18 mouse cellular contexts compared by ENCODE assay signal in genomic region chr10:17196205-17196604, GRCm38 (mm10).
DNase-seq lines count a peak whose midpoint lies in the region; ATAC-seq and TF ChIP-seq lines count a peak whose summit lies in the region.
"Had no signal": no experiment of that assay in that cellular context is flagged by ENCODE, and none has a peak within 500 bp of the region (broad histone marks: within the 10 kb centered on the region; RNA-seq: fewer than 3 reads in every experiment).

No protein-coding gene starts in this region.

- no peak overlapping the region for H3K4me2 ChIP-seq in forebrain, embryonic 13.5 days
- no peak overlapping the region for H3K4me2 ChIP-seq in midbrain, embryonic 14.5 days (ENCODE audit: low read length)
- H3K4me2 ChIP-seq: forebrain, embryonic 15.5 days; liver, embryonic 13.5 days; lung, embryonic 14.5 days had no signal

- ATAC-seq in forebrain, embryonic 13.5 days = 0 out of 2 replicates have a peak, but pooled peaks have one; percentile 13
- ATAC-seq in midbrain, embryonic 14.5 days (ENCODE audit: low FRiP score, low TSS enrichment) = no peak
- peak; percentile 70 for ATAC-seq in G1E (ENCODE audit: extremely low read depth, insufficient number of reproducible peaks, low FRiP score, poor library complexity, severe bottlenecking)
- ATAC-seq: forebrain, embryonic 15.5 days; inflammation-experienced regulatory T-cells, adult 6 months had no signal

- peaks cover 15% of the 10 kb centered on the region; the same call in 1 of the 2 replicates for H3K4me1 ChIP-seq in forebrain, embryonic 13.5 days
- H3K4me1 ChIP-seq in forebrain, embryonic 10.5 days = peaks cover 15% of the 10 kb centered on the region
- H3K4me1 ChIP-seq in midbrain, embryonic 10.5 days = peaks cover 12% of the 10 kb centered on the region
- no peaks in the 10 kb centered on the region for H3K4me1 ChIP-seq in midbrain, embryonic 14.5 days (ENCODE audit: control insufficient read depth, insufficient read depth, low read length)
- H3K4me1 ChIP-seq in G1E (ENCODE audit: insufficient read depth, low read depth, low read length) = peaks cover 10% of the 10 kb centered on the region
- H3K4me1 ChIP-seq: forebrain, embryonic 15.5 days; liver, embryonic 13.5 days had no signal

- H3K27ac ChIP-seq in forebrain, embryonic 13.5 days = no peak overlapping the region
- no peak overlapping the region for H3K27ac ChIP-seq in forebrain, embryonic 10.5 days
- peak overlapping the region; percentile 13; the same call in 1 of the 2 replicates for H3K27ac ChIP-seq in midbrain, embryonic 10.5 days (replicated peaks)
- H3K27ac ChIP-seq in midbrain, embryonic 14.5 days (replicated peaks; ENCODE audit: low read depth, low read length) = no peak overlapping the region
- no peak overlapping the region for H3K27ac ChIP-seq in left cerebral cortex, adult 2 months
- H3K27ac ChIP-seq: forebrain, embryonic 15.5 days; liver, embryonic 13.5 days had no signal

- H3K9me3 ChIP-seq in forebrain, embryonic 13.5 days (replicated peaks) = no peaks in the 10 kb centered on the region
- no peaks in the 10 kb centered on the region for H3K9me3 ChIP-seq in forebrain, embryonic 10.5 days
- H3K9me3 ChIP-seq in midbrain, embryonic 10.5 days (replicated peaks) = no peaks in the 10 kb centered on the region
- no peaks in the 10 kb centered on the region for H3K9me3 ChIP-seq in midbrain, embryonic 14.5 days (ENCODE audit: control insufficient read depth, low read length)
- H3K9me3 ChIP-seq in G1E (replicated peaks) = no peaks in the 10 kb centered on the region
- H3K9me3 ChIP-seq: forebrain, embryonic 15.5 days; liver, embryonic 13.5 days had no signal

- H3K27me3 ChIP-seq in forebrain, embryonic 13.5 days = no peaks in the 10 kb centered on the region
- H3K27me3 ChIP-seq in forebrain, embryonic 10.5 days (ENCODE audit: poor library complexity, severe bottlenecking) = peaks cover 20% of the 10 kb centered on the region
- no peaks in the 10 kb centered on the region; the same call in 1 of the 2 replicates for H3K27me3 ChIP-seq in midbrain, embryonic 10.5 days (ENCODE audit: low read depth, poor library complexity, severe bottlenecking)
- no peaks in the 10 kb centered on the region for H3K27me3 ChIP-seq in midbrain, embryonic 14.5 days (ENCODE audit: control insufficient read depth, insufficient read depth, low read length)
- peaks cover 17% of the 10 kb centered on the region for H3K27me3 ChIP-seq in G1E (ENCODE audit: insufficient read depth, low read length)
- H3K27me3 ChIP-seq: forebrain, embryonic 15.5 days; liver, embryonic 13.5 days had no signal

- intact Hi-C loops in left cerebral cortex, adult 2 months (cut with DNase I) = no loop called here

- TF ChIP-seq CTCF in G1E (IDR thresholded peaks at IDR 0.05; ENCODE audit: low read depth, low read length) = no peak
- no peak for TF ChIP-seq CTCF in left cerebral cortex, adult 2 months (IDR thresholded peaks at IDR 0.05)

- H3K9ac ChIP-seq in forebrain, embryonic 13.5 days = no peak overlapping the region
- no peak overlapping the region for H3K9ac ChIP-seq in midbrain, embryonic 14.5 days (replicated peaks; ENCODE audit: low read length)
- H3K9ac ChIP-seq: forebrain, embryonic 15.5 days; liver, embryonic 13.5 days; lung, embryonic 14.5 days had no signal

- no peaks in the 10 kb centered on the region for H3K36me3 ChIP-seq in forebrain, embryonic 13.5 days (ENCODE audit: poor library complexity, severe bottlenecking)
- no peaks in the 10 kb centered on the region for H3K36me3 ChIP-seq in forebrain, embryonic 10.5 days (replicated peaks)
- H3K36me3 ChIP-seq in midbrain, embryonic 10.5 days = no peaks in the 10 kb centered on the region
- H3K36me3 ChIP-seq in midbrain, embryonic 14.5 days (ENCODE audit: control insufficient read depth, insufficient read depth, low read length) = no peaks in the 10 kb centered on the region
- no peaks in the 10 kb centered on the region for H3K36me3 ChIP-seq in G1E (replicated peaks)
- H3K36me3 ChIP-seq: forebrain, embryonic 15.5 days; liver, embryonic 13.5 days had no signal

- no peak for DNase-seq in forebrain, embryonic 10.5 days (ENCODE audit: extremely low spot score, low spot score)
- DNase-seq in midbrain, embryonic 10.5 days (ENCODE audit: low spot score) = no peak
- no peak for DNase-seq in midbrain, embryonic 14.5 days
- no peak for DNase-seq in G1E (ENCODE audit: low spot score)
- DNase-seq in mesoderm, embryonic 11.5 days (ENCODE audit: low read depth, low spot score) = peak; percentile 21
- DNase-seq in right cerebral cortex, postnatal 25 days = no peak
- no peak for DNase-seq in left cerebral cortex, adult 2 months (ENCODE audit: extremely low spot score in 1 of 2, low spot score in 2 of 2)
- DNase-seq: adrenal gland, postnatal 25 days; cerebellum, adult 9-11 months; kidney, adult 18-20 months; kidney, postnatal 4 days; liver, embryonic 13.5 days; lung, embryonic 14.5 days; right cerebral cortex, postnatal 14 days; spleen, adult 18-20 months had no signal

- no peak overlapping the region for H3K4me3 ChIP-seq in forebrain, embryonic 13.5 days
- H3K4me3 ChIP-seq in forebrain, embryonic 10.5 days = no peak overlapping the region
- no peak overlapping the region for H3K4me3 ChIP-seq in midbrain, embryonic 10.5 days
- H3K4me3 ChIP-seq in midbrain, embryonic 14.5 days (replicated peaks; ENCODE audit: low read depth, low read length) = no peak overlapping the region
- H3K4me3 ChIP-seq in G1E (ENCODE audit: low read depth, low read length) = no peak overlapping the region
- H3K4me3 ChIP-seq in left cerebral cortex, adult 2 months = no peak overlapping the region
- H3K4me3 ChIP-seq: forebrain, embryonic 15.5 days; liver, embryonic 13.5 days had no signal

- WGBS in forebrain, embryonic 13.5 days = 72% methylated on average over 12 of the region's 12 CpGs
- whole genome bisulfite sequencing in forebrain, embryonic 10.5 days = 86% methylated on average over 12 of the region's 12 CpGs
- 77% methylated on average over 12 of the region's 12 CpGs for WGBS in midbrain, embryonic 10.5 days
- 61% methylated on average over 12 of the region's 12 CpGs for WGBS in midbrain, embryonic 14.5 days
